Mouse (Mus musculus) stomach, postnatal 0 days (tissue): ENCODE data around the gene Col23a1. TPM values are rescaled to one million over a fixed set of nuclear protein-coding genes. Genes with fewer than 3 reads are reported as not detected.

Source experiments
- ATAC-seq: fragments of 200-750 bp; cut with Nextera tagmentation; 2 replicates; pipeline ENCODE4 v1.8.0; 2017; ENCODE audit not compliant: low FRiP score, low TSS enrichment
- DNase-seq: peaks from one replicate; pipeline ENCODE4 v3.0.0-alpha.2; 2016; ENCODE audit warnings: low spot score
- H3K27ac ChIP-seq: fragments of 300-500 bp; sonication (generic); replicated peaks from 2 replicates; pipeline ENCODE4 v1.5.1; 2014; ENCODE audit warnings: mild to moderate bottlenecking, control low read depth
- H3K27me3 ChIP-seq: fragments of 300-500 bp; sonication (generic); 2 replicates; pipeline ENCODE4 v1.6.1; 2014; ENCODE audit warnings: low read length; ENCODE audit not compliant: control insufficient read depth, insufficient read depth
- H3K36me3 ChIP-seq: fragments of 300-500 bp; sonication (generic); 2 replicates; pipeline ENCODE4 v1.6.1; 2014; ENCODE audit warnings: low read length, mixed read lengths; ENCODE audit not compliant: control insufficient read depth, insufficient read depth
- H3K4me1 ChIP-seq: fragments of 300-500 bp; sonication (generic); replicated peaks from 2 replicates; pipeline ENCODE4 v1.6.1; 2014; ENCODE audit warnings: antibody characterized with exemption; ENCODE audit not compliant: control insufficient read depth, insufficient read depth
- H3K4me2 ChIP-seq: fragments of 300-500 bp; sonication (generic); replicated peaks from 2 replicates; pipeline ENCODE4 v1.6.1; 2014; ENCODE audit warnings: low read depth, mild to moderate bottlenecking, control low read depth, moderate library complexity
- H3K4me3 ChIP-seq: fragments of 300-500 bp; sonication (generic); 2 replicates; pipeline ENCODE4 v1.5.1; 2014; ENCODE audit warnings: low read depth, low read length, control low read depth
- H3K9ac ChIP-seq: fragments of 300-500 bp; sonication (generic); 2 replicates; pipeline ENCODE4 v1.6.1; 2014; ENCODE audit warnings: mild to moderate bottlenecking, low read length, control low read depth, mixed read lengths
- H3K9me3 ChIP-seq: fragments of 300-500 bp; sonication (generic); 2 replicates; pipeline ENCODE4 v1.6.1; 2016; ENCODE audit warnings: low read length; ENCODE audit not compliant: control insufficient read depth
- CTCF ChIP-seq: IDR thresholded peaks from 2 replicates; pipeline ENCODE4 v1.5.1; 2016; ENCODE audit warnings: antibody characterized with exemption, low read depth, mild to moderate bottlenecking, moderate library complexity
- EP300 ChIP-seq: optimal IDR thresholded peaks from 2 replicates; pipeline ENCODE3; 2016; ENCODE audit warnings: antibody characterized with exemption
- WGBS: fragments of 180-500 bp; shearing (Covaris S2); extraction: QIAGEN DNeasy Blood & Tissue Kit; methylation state at CpG from one replicate; pipeline ENCODE4 v1.1.7; 2014; 5-methylcytosine and 5-hydroxymethylcytosine counted together
- polyA plus RNA-seq: library from polyadenylated mRNA; unstranded; fragments of >200 nt; fragmentation: Nextera tagmentation; extraction: Ambion mirVana; gene quantifications from 2 replicates; pipeline ENCODE4 v1.2.1, GENCODE M21; 2015

The Col23a1 gene
- polyA plus RNA-seq, 1 experiment from 2014 or later: 2.5 TPM

- Histone ChIP-seq H3K27me3 (no peaks in the 10 kb centered on the region), H3K9ac (no peak overlapping the region), H3K27ac (no peak overlapping the region), H3K36me3 (no peaks in the 10 kb centered on the region), H3K9me3 (no peaks in the 10 kb centered on the region), H3K4me2 (no peak overlapping the region), H3K4me1 (no peaks in the 10 kb centered on the region), H3K4me3 (no peak overlapping the region)
- ATAC-seq (peak; percentile 38; the same call in 1 of the 2 replicates), DNase-seq (no peak)
- no peak for TF ChIP-seq EP300
- TF ChIP-seq CTCF: no peak
- WGBS: 28% methylated on average over 11 of the region's 11 CpGs
Measured at GRCm38 (mm10) chr11:51533128-51533533, 243.4 kb downstream of the Col23a1 start.

- H3K27ac ChIP-seq: no peak overlapping the region
- no peaks in the 10 kb centered on the region for H3K9me3 ChIP-seq
- ATAC-seq (no peak), DNase-seq (peak; percentile 26)
- H3K4me1 ChIP-seq: no peaks in the 10 kb centered on the region
- no peaks in the 10 kb centered on the region for H3K36me3 ChIP-seq
- WGBS: 32% methylated on average over 2 of the region's 2 CpGs
- H3K9ac ChIP-seq: no peak overlapping the region
- no peak overlapping the region for H3K4me2 ChIP-seq
- H3K27me3 ChIP-seq: no peaks in the 10 kb centered on the region
- TF ChIP-seq EP300 (no peak), CTCF (peak; percentile 89)
- H3K4me3 ChIP-seq: no peak overlapping the region
Measured at GRCm38 (mm10) chr11:51534314-51534713, 244.6 kb downstream of the Col23a1 start.

DNA sequence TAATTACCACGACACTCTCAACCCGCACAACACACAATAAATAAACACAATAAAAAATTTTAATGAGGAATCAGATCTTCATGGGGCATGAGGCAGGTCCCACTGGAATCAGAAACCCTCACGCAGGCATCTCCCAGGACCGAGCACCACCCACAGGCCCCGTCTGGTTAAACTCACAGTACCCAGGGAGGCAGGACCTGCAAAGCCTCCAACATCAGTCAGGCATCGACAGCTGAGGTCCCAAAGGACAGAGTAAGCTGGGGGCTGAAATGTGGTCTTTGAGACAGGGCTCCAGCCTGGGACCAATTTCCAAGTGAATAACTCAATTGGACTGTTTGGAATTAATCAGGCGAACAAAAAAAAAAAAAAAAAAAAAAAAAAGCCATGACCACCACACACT is 248.7 kb downstream of the Col23a1 start:
- H3K27me3 ChIP-seq: no peaks in the 10 kb centered on the region
- ATAC-seq (no peak), DNase-seq (no peak)
- H3K36me3 ChIP-seq: no peaks in the 10 kb centered on the region
- H3K9ac ChIP-seq: no peak overlapping the region
- 64% methylated on average over 7 of the region's 7 CpGs for WGBS
- H3K9me3 ChIP-seq: no peaks in the 10 kb centered on the region
- no peak overlapping the region for H3K4me2 ChIP-seq
- H3K4me1 ChIP-seq: no peaks in the 10 kb centered on the region
- TF ChIP-seq CTCF (no peak), EP300 (no peak)
- H3K27ac ChIP-seq: no peak overlapping the region
- no peak overlapping the region for H3K4me3 ChIP-seq

DNA sequence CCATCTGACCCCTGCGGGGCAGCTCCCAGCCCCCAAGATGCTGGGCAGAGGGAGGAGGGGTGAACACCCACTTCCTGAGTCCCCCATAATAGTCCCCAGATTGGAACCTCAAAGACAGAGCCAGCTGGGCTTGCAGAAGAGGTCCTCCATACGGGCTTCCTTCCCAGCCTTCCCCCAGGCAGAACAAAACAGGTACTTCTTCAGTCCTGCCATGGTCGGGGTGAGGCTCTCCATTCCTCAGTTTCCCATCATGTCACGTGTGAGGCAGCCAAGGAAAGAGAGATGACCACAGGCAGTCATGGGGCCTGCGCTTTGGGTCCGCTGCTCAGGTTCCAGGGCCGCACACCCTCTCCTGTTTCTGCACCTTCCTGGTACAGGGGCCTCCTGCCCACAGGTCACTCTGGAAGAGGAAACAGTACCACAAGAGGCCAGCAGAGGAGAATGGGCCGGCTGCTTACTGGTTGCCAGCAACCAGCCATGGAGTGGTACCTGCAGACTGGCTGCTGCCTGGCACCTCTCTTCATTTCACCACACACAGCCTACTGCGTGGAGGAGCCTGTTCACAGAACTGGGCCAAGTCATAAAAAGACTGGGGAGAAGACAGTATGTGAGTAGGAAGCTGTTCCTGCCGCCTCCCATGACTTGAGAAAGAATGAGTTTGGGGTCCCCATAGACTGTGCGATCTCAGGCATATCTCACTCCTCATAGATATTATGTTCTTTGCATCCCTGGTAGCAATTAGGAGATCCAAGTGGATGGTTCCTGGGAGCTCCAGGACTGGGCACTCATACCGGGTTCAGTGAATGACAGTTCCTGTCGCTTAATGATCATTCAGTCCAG is 249.4 kb downstream of the Col23a1 start:
- 60% methylated on average over 13 of the region's 13 CpGs for WGBS
- Histone ChIP-seq H3K9me3 (no peaks in the 10 kb centered on the region), H3K9ac (no peak overlapping the region), H3K27me3 (no peaks in the 10 kb centered on the region), H3K27ac (no peak overlapping the region), H3K36me3 (no peaks in the 10 kb centered on the region), H3K4me2 (no peak overlapping the region), H3K4me3 (no peak overlapping the region), H3K4me1 (no peaks in the 10 kb centered on the region)
- TF ChIP-seq CTCF (no peak), EP300 (no peak)
- DNase-seq (no peak), ATAC-seq (peak; percentile 37)

DNA sequence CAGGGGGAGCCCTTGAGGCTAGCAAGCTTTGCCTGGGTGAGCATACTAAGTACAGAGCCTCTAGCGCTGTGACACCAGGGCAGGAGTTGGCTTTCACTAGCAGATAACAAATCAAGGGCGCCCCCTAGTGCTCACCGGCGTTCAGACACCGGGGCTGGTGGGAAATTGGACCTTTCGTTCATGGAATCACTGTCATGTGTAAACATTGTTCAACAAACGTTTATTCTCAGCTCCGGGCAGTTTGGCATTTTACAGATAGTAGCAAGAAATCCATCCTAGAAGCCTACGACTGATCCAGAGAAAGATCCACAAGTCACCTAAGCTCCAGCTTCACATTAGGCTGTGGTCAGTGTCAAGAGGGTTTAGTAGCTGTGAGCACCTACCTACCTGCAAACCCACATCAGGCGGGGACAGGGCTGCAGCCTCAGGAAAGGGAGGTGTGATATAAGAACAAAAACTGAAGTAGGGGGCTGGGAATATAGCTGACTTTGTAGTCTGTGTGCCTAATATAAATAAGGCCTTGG is 250.1 kb downstream of the Col23a1 start:
- 7% methylated on average over 10 of the region's 10 CpGs for WGBS
- peak; percentile 92 for ATAC-seq

DNA sequence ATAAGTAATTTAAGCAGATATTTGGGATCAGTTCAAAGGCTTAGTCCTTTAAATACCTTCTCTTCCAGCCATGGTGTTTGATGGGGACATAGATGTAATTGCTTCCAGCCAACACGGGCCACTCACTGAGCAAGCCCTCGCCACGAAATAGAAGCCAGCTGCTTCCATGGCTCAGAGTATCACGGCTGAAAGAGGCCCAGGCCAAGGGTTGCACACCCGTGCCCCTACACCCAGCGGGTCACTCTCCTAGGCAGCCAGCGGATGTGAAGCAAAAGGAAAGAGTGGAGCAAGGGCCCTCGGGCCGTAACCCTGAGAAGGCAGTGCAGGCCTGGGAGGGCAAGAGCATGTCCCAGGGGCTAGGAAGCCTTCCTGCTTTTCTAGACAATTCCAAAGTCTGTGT is 252.7 kb downstream of the Col23a1 start:
- 67% methylated on average over 9 of the region's 9 CpGs for WGBS
- no peak for TF ChIP-seq CTCF
- no peak for TF ChIP-seq EP300
- H3K9me3 ChIP-seq: no peaks in the 10 kb centered on the region
- no peak overlapping the region for H3K27ac ChIP-seq
- no peak for ATAC-seq
- H3K27me3 ChIP-seq: no peaks in the 10 kb centered on the region
- no peaks in the 10 kb centered on the region for H3K4me1 ChIP-seq
- no peak overlapping the region for H3K4me3 ChIP-seq
- no peak overlapping the region for H3K4me2 ChIP-seq
- H3K9ac ChIP-seq: no peak overlapping the region
- no peaks in the 10 kb centered on the region for H3K36me3 ChIP-seq
- no peak for DNase-seq

More for the DNA sequence above, 250.1 kb downstream of the Col23a1 start:
- Histone ChIP-seq H3K36me3 (no peaks in the 10 kb centered on the region), H3K27ac (no peak overlapping the region), H3K4me2 (no peak overlapping the region), H3K4me3 (no peak overlapping the region), H3K9me3 (no peaks in the 10 kb centered on the region), H3K4me1 (no peaks in the 10 kb centered on the region), H3K9ac (no peak overlapping the region), H3K27me3 (no peaks in the 10 kb centered on the region)
- no peak for TF ChIP-seq EP300
- TF ChIP-seq CTCF: peak; percentile 99
- peak; percentile 95 for DNase-seq
